Mouse (Mus musculus) heart, postnatal 36 days (tissue): ENCODE results near the gene Gm10401. TPM values are rescaled to one million over a fixed set of nuclear protein-coding genes. Genes with fewer than 3 reads are reported as not detected.

Experiments used
- DNase-seq, 2 experiments: peaks; one replicate each; pipeline ENCODE4 v3.0.0; 2021 to 2022
- intact Hi-C: fragments of 180-260 bp; cut with DNase I; formaldehyde crosslinking; loops from one replicate; pipeline ENCODE4 v1.15.1; 2025
- total RNA-seq, 2 experiments: library from RNA; stranded (reverse); gene quantifications; 2 replicates each; pipeline ENCODE4 v1.2.3; 2021

Gm10401 gene
- total RNA-seq, 2 experiments from 2014 or later, result not detected

DNA sequence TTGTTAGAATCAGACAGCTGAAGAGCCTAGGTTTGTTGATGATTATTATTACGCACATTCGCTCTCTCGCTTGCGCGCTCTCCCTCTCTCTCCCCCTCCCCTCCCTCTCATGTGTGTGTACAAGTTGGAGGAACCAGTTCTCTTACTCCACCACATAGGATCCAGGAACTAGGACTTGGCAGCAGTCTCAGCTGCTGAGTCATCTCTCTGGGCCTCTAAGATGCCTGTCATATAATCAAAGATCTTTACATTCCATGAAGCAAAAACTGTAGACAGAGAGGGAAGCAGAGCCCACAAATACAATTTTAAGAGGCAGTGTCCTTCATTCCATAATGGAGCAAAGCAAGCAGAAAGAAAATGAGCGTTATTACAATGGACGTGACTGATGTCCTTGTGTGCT, 26.0 kb downstream of the Gm10401 start:
- DNase-seq, result peak; percentile 37 to 50
- intact Hi-C loops, result no loop called here

GRCm38 (mm10) chr5:115071096-115071901, 26.8 kb downstream of the Gm10401 start:
- no peak for DNase-seq
- intact Hi-C loops, result no loop called here

GRCm38 (mm10) chr5:115070457-115070856, 27.6 kb downstream of the Gm10401 start:
- no peak for DNase-seq
- intact Hi-C loops, result no loop called here

DNA sequence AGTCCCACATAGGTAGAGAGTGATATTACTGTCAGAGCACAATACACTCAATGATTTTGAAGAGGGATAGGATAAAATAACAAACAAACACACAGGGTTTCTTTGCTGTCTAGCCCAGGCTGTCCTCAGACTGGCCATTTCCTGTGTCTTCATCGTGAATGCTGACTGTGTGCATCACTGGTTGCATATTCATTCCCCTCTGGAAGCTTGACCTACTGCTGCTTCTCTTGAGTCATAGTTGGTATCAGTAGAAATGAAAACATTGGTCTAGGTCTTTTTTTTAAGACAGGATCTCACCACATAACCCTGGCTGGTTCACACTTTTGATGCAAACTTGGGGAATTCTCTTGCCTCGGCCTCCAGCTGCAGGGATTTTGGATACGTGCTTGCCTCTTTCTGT, 28.5 kb downstream of the Gm10401 start:
- intact Hi-C loops, result no loop called here

DNA sequence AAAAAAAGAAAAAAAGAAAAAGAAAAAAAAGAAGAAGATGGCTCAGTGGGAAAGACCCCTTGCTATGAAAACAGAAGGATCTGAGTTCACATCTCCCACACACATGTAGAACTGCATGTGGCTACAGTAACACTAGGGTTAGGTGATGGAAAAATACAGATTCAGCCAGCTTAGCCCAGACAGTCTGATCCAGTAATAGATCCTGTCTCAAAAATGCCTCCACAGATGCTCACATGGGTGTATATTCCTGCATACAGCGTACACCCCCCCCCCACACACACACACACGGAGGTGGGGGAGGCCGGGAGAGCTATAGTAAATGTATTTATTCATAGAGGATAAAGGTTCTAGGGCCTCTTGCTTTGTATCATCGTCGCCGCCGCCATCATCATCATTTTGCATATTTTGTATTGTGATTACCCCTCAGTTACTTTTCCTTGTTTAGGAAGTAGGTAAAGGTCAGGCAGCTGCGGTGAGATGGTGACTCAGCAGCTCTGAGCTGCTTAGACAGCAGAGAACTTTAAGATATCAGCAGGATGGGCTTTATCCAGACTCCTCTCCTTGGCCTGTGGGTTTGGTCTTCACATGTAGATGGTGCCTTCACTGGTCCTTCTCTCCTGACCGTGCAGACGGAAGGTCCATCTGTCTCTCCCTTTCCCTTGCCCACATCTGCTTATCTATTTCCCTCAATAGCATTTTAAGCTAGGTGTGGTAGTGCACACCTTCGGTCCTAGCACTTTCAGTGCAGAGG, 29.2 kb downstream of the Gm10401 start:
- intact Hi-C loops, result no loop called here
- no peak for DNase-seq

More for the DNA sequence above, 28.5 kb downstream of the Gm10401 start:
- no peak for DNase-seq

- no peak for DNase-seq
- intact Hi-C loops, result no loop called here
Observed at GRCm38 (mm10) chr5:115066245-115066644, 31.9 kb downstream of the Gm10401 start.

GRCm38 (mm10) chr5:115063391-115063790, 34.7 kb downstream of the Gm10401 start:
- DNase-seq, result no peak
- intact Hi-C loops, result no loop called here

DNA sequence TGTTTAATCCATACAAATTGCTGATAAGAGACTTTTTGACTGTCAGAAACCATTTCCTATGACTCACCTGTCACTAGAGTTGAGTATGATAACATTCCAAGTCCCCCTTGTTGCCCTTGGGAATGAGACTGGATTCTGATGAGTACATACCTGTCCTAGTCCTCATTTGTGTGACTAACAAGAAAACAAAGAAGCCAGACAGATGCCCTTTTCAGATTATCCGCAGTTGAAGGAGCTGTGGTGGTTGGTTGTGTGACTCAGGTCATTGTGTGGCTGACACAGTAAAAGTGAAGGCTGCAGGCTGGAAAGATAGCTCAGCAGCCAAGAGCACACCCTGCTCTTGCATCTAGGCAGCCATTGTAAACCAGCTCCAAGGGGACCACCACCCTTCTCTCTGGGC, 35.5 kb downstream of the Gm10401 start:
- no peak for DNase-seq
- intact Hi-C loops, result no loop called here

- DNase-seq, result no peak
- intact Hi-C loops, result no loop called here
Observed at GRCm38 (mm10) chr5:115060977-115061376, 37.1 kb downstream of the Gm10401 start.

- intact Hi-C loops, result no loop called here
- DNase-seq, result no peak
Observed at GRCm38 (mm10) chr5:115060067-115060695, 37.9 kb downstream of the Gm10401 start.

DNA sequence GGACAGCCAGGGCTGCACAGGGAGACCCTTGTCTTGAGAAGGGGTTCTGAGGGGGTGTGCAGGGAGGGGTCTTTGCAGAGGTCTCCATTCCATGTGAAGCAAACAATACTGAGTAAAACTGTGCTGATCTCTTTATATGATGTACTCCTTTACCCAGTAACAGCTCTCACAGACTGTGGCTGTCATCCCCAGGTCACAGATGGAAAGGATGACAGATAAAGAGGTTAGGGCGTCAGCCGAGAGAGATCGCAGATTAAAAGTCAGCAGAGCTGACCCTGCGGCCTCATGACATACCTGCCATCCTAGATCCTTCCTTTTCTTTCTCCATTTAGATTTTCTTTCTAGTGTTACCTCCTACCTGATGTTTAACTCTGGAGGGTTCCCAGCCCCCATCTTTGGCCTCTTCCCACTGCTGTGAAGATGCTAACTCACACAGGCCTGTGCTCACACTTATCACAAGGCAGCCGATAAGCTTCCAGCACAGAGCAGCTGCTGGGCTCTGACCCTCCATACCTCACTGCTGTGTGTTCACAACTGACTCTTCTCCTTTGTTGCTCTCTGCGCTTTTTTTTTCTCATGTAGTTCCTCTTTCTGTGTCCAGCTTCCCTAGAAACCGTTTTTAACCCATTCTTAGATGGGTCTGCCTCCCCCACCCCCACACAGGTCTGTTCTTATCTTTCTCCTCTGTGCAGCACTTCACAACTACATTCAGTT, 39.4 kb downstream of the Gm10401 start:
- no peak for DNase-seq

GRCm38 (mm10) chr5:115057153-115057552, 40.9 kb downstream of the Gm10401 start:
- intact Hi-C loops, result loop anchor here (5.0 kb wide), 1 partner anchor 45 kb away; the partner anchor contains the start of gene Sppl3

More for the DNA sequence above, 39.4 kb downstream of the Gm10401 start:
- intact Hi-C loops, result loop anchor here (5.0 kb wide), 1 partner anchor 46 kb away; the partner anchor contains the start of gene Sppl3

DNA sequence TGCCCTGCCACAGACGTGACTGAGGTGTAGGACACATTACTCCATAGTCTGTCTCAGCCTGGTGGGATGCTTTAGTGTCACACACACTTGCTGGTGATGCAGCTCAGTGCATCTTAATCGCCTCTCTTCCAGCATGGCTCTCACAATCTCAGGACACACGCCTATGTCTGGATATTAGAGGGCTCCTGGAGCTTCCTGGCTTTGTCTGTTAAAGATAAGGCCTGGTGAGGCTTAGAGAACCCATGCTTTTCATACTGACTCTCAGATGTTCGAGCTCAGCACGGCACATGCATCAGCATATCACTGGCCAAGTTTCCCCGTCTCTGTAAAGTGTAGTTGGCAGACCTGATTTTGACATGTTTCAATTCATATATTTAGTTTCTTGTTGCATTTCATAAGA, 42.7 kb downstream of the Gm10401 start:
- intact Hi-C loops, result loop anchor here (5.0 kb wide), 1 partner anchor 43 kb away; the partner anchor contains the start of gene Sppl3

More at GRCm38 (mm10) chr5:115057153-115057552, 40.9 kb downstream of the Gm10401 start:
- no peak for DNase-seq

DNA sequence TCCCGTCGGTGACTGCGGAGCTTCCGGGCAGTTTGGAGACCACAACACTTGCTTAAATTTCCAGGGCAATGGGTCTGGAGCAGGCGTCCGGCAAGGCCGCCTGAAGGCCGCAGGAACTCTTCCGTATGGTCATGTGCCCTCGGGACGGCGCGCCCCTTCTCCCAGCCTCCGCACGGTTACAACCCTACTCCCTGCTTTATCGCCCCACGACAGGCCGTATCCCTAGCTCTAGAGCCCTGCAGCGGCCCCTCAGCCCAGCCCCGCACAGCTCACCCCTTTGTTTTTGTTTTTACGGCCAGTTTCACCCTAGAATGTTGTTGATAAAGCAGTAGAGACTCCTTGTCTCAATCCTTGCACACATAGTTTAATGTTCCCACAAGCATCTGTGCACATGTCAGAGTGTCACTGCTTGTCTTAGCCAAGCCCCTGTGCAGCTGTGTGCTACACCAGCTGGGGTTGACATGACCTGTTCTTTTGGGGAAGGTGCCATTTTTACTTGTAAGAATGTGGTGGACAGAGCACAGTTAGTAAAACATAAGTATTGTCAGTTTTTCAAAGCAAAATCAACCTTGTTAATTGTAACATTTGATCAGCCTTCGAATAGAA, 44.2 kb downstream of the Gm10401 start:
- intact Hi-C loops, result no loop called here
- DNase-seq, result no peak

More for the DNA sequence above, 42.7 kb downstream of the Gm10401 start:
- no peak for DNase-seq

DNA sequence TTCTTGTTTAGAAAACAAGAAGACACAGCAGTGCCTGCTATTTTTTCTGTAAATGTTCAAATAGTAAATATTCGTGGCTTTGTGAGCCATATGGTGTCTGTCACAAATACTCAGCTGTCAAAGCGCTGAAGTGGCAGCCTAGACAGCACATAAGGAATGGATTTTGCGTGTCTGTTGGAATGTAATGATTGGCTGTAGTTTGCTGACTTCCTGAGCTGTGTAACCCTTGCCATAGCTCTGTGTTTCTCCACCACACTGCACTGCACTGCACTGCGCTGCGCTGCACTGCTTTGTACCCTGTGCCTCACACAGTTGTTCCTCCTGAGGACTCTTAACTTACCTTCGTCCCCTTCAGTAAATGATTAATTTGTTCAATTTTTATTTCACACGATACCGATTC, 45.5 kb downstream of the Gm10401 start:
- intact Hi-C loops, result no loop called here
- no peak for DNase-seq

GRCm38 (mm10) chr5:115050776-115051175, 47.3 kb downstream of the Gm10401 start:
- DNase-seq, result no peak
- intact Hi-C loops, result no loop called here

- intact Hi-C loops, result no loop called here
Observed at GRCm38 (mm10) chr5:115049692-115050091, 48.4 kb downstream of the Gm10401 start.

More at GRCm38 (mm10) chr5:115049692-115050091, 48.4 kb downstream of the Gm10401 start:
- DNase-seq, result no peak
